Mouse (Mus musculus) testis, adult 2 months (tissue): ENCODE measurements around the gene Atrnl1.

Source experiments
- CTCF ChIP-seq: fragments of 200-500 bp; IDR thresholded peaks from 2 replicates; pipeline ENCODE4 v1.5.1; 2012; ENCODE audit warnings: low read depth, mild to moderate bottlenecking, inconsistent platforms, low read length, moderate library complexity; ENCODE audit not compliant: control insufficient read depth, insufficient read depth, insufficient replicate concordance
- POLR2A ChIP-seq: fragments of 200-500 bp; IDR thresholded peaks from 2 replicates; pipeline ENCODE4 v1.6.1; 2012; ENCODE audit warnings: low read depth, mild to moderate bottlenecking, inconsistent platforms, low read length, moderate library complexity; ENCODE audit not compliant: control insufficient read depth

DNA sequence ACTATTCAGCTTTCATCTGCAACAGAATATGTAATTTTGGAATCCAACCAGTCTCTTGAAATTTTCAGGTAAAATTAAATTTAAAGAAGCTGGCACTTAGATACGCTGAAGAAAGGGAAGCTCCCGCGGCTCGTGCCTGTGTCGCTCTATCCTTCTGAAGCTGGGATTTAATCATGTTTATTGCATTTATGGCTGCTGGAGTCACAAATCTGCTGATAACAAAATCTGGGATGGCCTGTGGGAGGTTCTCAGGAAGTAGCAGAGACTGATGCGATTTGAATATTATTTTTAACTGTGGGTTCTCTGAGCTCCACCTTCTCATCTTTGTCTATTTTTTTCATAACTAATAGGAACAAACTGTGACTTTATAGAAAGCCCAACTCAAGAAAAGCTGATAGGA is 33.6 kb upstream of the Atrnl1 start:
- TF ChIP-seq POLR2A (no peak), CTCF (no peak)
